Mouse (Mus musculus) cerebellum, adult 2 months (tissue): ENCODE results near the gene Ssh1. TPM values are rescaled to one million over a fixed set of nuclear protein-coding genes. Genes with fewer than 3 reads are reported as not detected.

Experiments
- DNase-seq, 2 experiments: peaks; one replicate each; pipeline ENCODE4 v3.0.0; 2021
- H3K27ac ChIP-seq: fragments of 200-500 bp; 2 replicates; pipeline ENCODE4 v1.5.1; 2012; ENCODE audit warnings: low read length, control low read depth, inconsistent platforms; ENCODE audit not compliant: insufficient read depth
- H3K27me3 ChIP-seq: fragments of 200-500 bp; 2 replicates; pipeline ENCODE4 v1.6.1; 2012; ENCODE audit warnings: inconsistent platforms, mild to moderate bottlenecking, low read length, moderate library complexity; ENCODE audit not compliant: control insufficient read depth, insufficient read depth
- H3K4me1 ChIP-seq: fragments of 200-500 bp; 2 replicates; pipeline ENCODE4 v1.6.1; 2011; ENCODE audit warnings: low read length; ENCODE audit not compliant: control insufficient read depth, insufficient read depth
- H3K4me3 ChIP-seq: fragments of 200-500 bp; replicated peaks from 2 replicates; pipeline ENCODE3; 2011; ENCODE audit warnings: mild to moderate bottlenecking, low read depth, low read length, control low read depth; ENCODE audit not compliant: insufficient read depth
- CTCF ChIP-seq: fragments of 200-500 bp; IDR thresholded peaks from 2 replicates; pipeline ENCODE4 v1.5.1; 2011; ENCODE audit warnings: low read depth, mild to moderate bottlenecking, control low read depth, low read length, moderate library complexity, borderline replicate concordance; ENCODE audit not compliant: insufficient read depth
- POLR2A ChIP-seq: fragments of 200-500 bp; IDR thresholded peaks from 2 replicates; pipeline ENCODE4 v1.6.1; 2011; ENCODE audit warnings: low read length, control low read depth, borderline replicate concordance; ENCODE audit not compliant: insufficient read depth
- WGBS: fragments of 180-500 bp; shearing (Covaris S2); methylation state at CpG from one replicate; pipeline ENCODE4 v1.1.7; 2018; 5-methylcytosine and 5-hydroxymethylcytosine counted together
- polyA plus RNA-seq: library from polyadenylated mRNA; depleted of rRNA; stranded (reverse); fragments of >200 nt; gene quantifications from 2 replicates; pipeline ENCODE4 v1.2.3, GENCODE M21; 2012

The Ssh1 gene
- polyA plus RNA-seq, 1 experiment: 16.7 TPM

DNA sequence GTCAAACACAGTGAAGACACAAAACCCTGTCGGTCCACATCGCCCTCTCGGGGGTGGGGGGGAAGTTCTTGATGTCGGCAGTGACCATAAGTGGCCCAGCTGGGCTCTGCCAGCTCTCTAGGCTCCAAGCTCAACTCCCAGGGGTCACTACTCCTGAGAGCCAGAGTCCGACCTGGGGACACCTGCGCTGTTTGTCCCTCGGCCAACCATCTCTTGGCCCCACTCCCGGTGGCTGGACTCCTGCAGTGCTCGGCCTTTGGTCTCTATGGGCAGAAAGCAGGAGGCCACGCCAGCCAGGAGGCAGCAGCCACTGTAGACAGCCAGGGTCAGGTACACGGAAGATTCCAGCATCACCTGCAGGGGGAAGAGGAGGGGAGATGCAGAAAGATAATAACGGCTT is 34.4 kb upstream of the Ssh1 start:
- H3K27ac ChIP-seq: peak overlapping the region; percentile 8; the same call in 1 of the 2 replicates
- WGBS: 18% methylated on average over 12 of the region's 12 CpGs
- no peak overlapping the region for H3K4me3 ChIP-seq
- peak; percentile 81 to 82 for DNase-seq
- peaks cover 19% of the 10 kb centered on the region for H3K4me1 ChIP-seq
- TF ChIP-seq POLR2A (no peak), CTCF (no peak)
- H3K27me3 ChIP-seq: no peaks in the 10 kb centered on the region

DNA sequence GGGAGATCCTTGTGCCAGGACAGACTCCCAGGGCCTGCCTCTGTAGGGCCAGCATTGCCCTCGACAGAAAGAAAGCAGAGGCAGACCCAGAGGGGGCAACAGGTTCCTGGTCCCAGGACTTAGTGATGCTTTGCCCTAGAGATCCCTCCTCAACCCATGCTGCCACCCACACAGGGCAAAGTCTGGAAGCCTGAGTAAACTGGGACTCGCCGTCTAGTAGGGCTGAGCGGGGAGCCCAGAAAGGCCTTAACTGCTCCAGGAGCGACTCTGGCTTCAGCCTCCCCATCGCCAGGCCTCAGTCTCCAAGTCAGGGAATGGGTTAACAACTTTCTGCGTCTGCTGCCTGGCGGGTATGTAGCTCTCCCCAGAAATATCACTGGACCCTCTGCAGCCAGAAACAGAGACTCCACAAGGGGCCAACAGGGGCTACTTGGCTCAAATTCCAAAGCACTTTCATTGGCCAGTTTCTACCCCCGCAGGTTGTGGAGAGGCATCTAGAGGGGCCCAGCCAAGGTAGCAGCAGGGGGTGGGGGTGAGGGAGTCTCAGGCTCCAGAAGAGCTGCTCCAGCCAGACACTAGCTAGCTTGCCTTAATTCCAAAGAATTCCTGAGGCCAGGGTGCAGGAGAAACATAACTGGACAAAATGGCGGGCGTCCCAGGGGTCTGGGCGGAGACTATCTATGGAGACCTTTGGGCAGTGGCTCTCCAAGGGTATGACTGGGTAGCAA is 33.7 kb upstream of the Ssh1 start:
- no peaks in the 10 kb centered on the region for H3K27me3 ChIP-seq
- peaks cover 19% of the 10 kb centered on the region for H3K4me1 ChIP-seq
- WGBS: 77% methylated on average over 12 of the region's 12 CpGs
- no peak overlapping the region for H3K27ac ChIP-seq
- TF ChIP-seq CTCF (no peak), POLR2A (no peak)
- H3K4me3 ChIP-seq: no peak overlapping the region
- DNase-seq: peak; percentile 28 to 36

DNA sequence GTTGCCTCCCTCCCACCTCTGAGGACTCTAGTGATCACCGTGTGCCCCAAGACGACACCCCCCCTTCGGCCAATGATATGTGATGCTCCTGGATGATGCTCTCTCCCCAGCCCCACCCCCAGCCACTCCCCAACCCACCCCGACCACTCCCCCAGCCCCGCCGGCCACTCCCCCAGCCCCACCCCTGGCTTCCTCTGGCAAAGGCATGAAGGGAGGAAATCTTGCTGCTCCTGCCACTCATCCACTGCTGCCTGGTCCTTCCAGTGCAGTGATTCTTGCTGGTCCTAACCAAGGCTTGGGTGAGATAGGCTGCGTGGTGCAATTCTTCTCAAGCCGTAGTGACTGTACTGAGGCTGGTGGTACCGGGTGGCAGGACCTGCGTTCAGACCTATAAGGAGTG is 31.2 kb upstream of the Ssh1 start:
- Histone ChIP-seq H3K27ac (no peak overlapping the region), H3K4me1 (peaks cover 15% of the 10 kb centered on the region), H3K27me3 (no peaks in the 10 kb centered on the region), H3K4me3 (no peak overlapping the region)
- DNase-seq: no peak
- TF ChIP-seq POLR2A: no peak
- TF ChIP-seq CTCF: no peak
- 13% methylated on average over 10 of the region's 10 CpGs for WGBS

DNA sequence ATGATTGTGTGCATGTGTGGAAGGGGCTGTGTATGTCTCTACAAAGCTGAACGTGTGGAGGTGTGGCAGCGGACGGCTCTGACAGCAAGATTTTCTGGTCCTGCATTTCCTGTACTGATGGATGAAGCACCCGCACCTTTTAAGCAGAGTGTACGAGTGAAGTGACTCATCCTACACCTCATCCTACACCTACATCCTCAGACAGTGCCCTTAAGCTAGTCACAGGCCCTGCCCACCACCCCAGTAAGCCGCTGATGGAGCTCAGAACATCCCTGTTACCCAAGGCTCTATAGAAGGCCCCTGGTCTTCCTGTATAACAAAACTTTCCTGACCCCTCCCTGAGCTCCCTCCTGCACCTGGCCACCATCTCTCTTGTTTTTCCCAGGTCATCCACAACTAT is 30.7 kb upstream of the Ssh1 start:
- TF ChIP-seq POLR2A: no peak
- no peak for TF ChIP-seq CTCF
- Histone ChIP-seq H3K4me3 (no peak overlapping the region), H3K27ac (no peak overlapping the region), H3K4me1 (peaks cover 14% of the 10 kb centered on the region), H3K27me3 (no peaks in the 10 kb centered on the region)
- 63% methylated on average over 6 of the region's 6 CpGs for WGBS
- no peak for DNase-seq

DNA sequence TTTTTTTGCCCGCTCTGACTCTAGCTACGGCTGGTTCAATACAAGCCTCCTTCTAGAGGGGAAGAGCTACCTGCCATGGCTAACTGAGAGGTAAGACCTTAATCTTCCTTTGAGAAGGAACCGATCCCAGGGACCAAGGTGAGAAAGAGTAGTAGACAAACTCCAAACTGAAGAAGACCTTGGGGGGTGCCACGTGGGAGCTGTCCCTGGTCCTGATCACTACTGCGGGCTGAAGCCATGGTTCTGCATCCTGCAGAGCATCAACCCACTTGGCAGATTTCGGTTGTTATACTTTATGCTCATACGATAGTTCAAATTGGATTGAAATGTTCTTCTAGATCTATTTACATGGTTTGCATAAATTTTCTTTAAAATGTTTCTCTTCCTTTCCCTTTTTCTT is 21.4 kb upstream of the Ssh1 start:
- 66% methylated on average over 7 of the region's 7 CpGs for WGBS
- Histone ChIP-seq H3K27me3 (no peaks in the 10 kb centered on the region), H3K27ac (no peak overlapping the region), H3K4me1 (no peaks in the 10 kb centered on the region), H3K4me3 (no peak overlapping the region)
- DNase-seq: no peak
- TF ChIP-seq POLR2A (no peak), CTCF (no peak)

DNA sequence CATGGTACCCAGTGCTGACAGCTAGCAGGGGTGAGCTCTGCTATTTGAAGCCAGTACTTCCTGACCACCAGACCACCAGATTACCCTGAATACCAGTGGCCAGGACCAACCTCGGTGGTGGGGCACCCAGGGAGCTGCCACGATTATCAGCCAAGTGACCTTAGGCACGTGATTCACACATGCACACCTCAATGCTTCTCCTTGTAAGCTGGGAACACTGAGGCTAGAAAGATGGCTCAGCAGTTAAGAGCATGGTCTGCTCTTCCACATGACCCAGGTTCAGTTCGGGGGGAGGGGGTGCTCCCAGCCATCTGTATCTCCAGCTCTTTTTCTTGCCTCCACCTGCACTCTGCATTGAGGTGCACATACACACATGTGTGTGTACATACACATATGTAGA is 15.4 kb upstream of the Ssh1 start:
- TF ChIP-seq POLR2A (no peak), CTCF (no peak)
- no peak overlapping the region for H3K27ac ChIP-seq
- WGBS: 65% methylated on average over 4 of the region's 4 CpGs
- H3K4me1 ChIP-seq: no peaks in the 10 kb centered on the region
- H3K4me3 ChIP-seq: no peak overlapping the region
- no peaks in the 10 kb centered on the region for H3K27me3 ChIP-seq
- DNase-seq: no peak

DNA sequence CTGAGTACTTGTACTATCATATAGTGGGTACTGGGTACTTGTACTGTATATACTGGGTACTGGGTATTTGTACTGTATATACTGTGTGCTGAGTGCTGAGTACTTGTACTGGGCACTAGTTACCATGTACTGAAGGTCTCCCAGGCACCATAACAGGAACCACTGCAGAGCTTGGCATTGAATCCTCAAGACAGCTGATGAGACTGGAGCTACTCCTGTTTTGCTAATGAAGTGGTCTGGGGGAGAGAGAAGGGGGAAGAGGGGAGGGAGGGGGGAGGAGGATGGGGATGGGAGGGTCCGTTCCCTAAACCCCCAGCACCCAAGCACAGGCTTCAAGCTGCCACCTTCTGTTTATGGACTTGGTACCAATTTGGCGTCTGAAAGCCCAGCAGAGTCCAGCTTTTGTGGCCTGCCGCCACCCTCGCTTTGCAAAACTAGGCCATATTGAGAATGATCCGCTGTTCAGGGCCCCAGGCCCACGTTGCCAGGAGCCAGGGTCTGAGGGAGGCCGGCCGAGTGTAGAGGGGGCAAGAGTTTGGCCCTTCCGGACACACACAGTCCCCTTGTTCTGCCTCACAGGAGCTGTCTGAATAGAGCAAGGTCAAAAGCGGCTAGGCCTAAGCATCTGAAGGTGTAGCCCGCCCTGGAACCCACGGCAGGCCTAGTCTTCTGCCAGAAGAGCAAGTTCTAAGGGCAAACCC is 14.2 kb upstream of the Ssh1 start:
- Histone ChIP-seq H3K4me1 (no peaks in the 10 kb centered on the region), H3K4me3 (no peak overlapping the region), H3K27ac (no peak overlapping the region), H3K27me3 (no peaks in the 10 kb centered on the region)
- TF ChIP-seq CTCF (no peak), POLR2A (no peak)
- 48% methylated on average over 12 of the region's 12 CpGs for WGBS
- peak; percentile 31 to 60 for DNase-seq

DNA sequence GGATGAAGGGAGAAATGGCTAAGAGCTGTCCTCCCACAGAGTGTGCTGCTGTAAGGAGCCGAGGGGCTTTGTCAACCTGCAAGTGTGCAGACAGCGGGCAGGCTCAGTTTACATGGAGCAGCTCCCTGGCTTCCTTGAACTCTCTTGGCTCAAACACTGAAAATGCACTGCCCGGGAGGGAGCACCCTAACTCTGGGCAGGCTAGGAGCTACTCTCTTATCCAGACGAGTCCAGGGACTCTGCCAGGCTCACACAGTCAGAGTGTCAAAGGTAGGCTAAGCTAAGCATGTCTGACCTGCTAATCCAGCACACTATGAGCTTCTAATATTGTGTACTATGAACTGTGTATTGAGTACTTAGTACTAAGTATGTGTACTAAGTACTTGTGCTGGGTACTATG is 13.3 kb upstream of the Ssh1 start:
- Histone ChIP-seq H3K4me1 (no peaks in the 10 kb centered on the region), H3K27ac (no peak overlapping the region), H3K27me3 (no peaks in the 10 kb centered on the region), H3K4me3 (no peak overlapping the region)
- no peak for TF ChIP-seq CTCF
- TF ChIP-seq POLR2A: no peak
- 69% methylated on average over 4 of the region's 4 CpGs for WGBS
- no peak for DNase-seq

DNA sequence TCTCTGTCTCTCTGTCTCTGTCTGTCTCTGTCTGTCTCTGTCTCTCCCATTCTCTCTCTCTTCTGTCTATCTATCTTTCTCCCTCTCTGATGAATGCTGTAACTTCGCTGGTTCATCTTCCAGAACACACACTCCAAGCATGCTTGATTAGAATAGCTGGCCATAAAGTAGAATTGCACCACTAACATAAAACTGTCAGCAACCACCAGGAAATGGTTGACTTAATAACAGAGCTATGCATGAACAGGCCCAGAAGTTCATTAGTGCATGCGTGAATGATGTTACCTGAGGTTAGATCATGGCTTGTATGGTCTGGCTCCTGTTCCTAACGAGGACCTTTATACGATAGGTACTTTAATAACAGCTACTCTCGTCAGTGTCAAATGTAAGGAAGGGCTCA is 11.4 kb upstream of the Ssh1 start:
- no peak for TF ChIP-seq POLR2A
- no peak for TF ChIP-seq CTCF
- H3K4me3 ChIP-seq: no peak overlapping the region
- no peaks in the 10 kb centered on the region for H3K27me3 ChIP-seq
- no peaks in the 10 kb centered on the region for H3K4me1 ChIP-seq
- no peak for DNase-seq
- no peak overlapping the region for H3K27ac ChIP-seq
- WGBS: 89% methylated on average over 5 of the region's 5 CpGs
